Mouse (Mus musculus): ENCODE results near the gene Dcaf4. TPM values are rescaled to one million over a fixed set of nuclear protein-coding genes. Genes with fewer than 3 reads are reported as not detected.

The Dcaf4 gene
- polyA plus RNA-seq, 1 experiment from 2014 or later: 19.7 TPM

- no peak overlapping the region for H3K4me2 ChIP-seq (replicated peaks; ENCODE audit: low read depth)
- no peak overlapping the region for H3K4me3 ChIP-seq (ENCODE audit: low read depth, low read length)
- WGBS: 70% methylated on average over 7 of the region's 7 CpGs
- 0 out of 2 replicates have a peak, but pooled peaks cover 2% of the 10 kb centered on the region for H3K9me3 ChIP-seq (ENCODE audit: control insufficient read depth, low read length)
- H3K4me1 ChIP-seq (replicated peaks; ENCODE audit: control insufficient read depth, insufficient read depth): no peaks in the 10 kb centered on the region; the same call in 1 of the 2 replicates
- H3K27ac ChIP-seq (replicated peaks): no peak overlapping the region
- TF ChIP-seq EP300 (optimal IDR thresholded peaks at IDR 0.05): no peak
- TF ChIP-seq CTCF (IDR thresholded peaks at IDR 0.05; ENCODE audit: low read depth): no peak
- no peak overlapping the region for H3K9ac ChIP-seq (ENCODE audit: low read length)
- no peak for ATAC-seq (ENCODE audit: low FRiP score, low TSS enrichment)
- DNase-seq (ENCODE audit: low spot score): no peak
- H3K36me3 ChIP-seq (ENCODE audit: control insufficient read depth, insufficient read depth, low read length): no peaks in the 10 kb centered on the region
- H3K27me3 ChIP-seq (ENCODE audit: control insufficient read depth, insufficient read depth, low read length): no peaks in the 10 kb centered on the region
Observed at GRCm38 (mm10) chr12:83479818-83480401, 40.4 kb upstream of the Dcaf4 start.

- no peak overlapping the region for H3K9ac ChIP-seq (ENCODE audit: low read length)
- no peaks in the 10 kb centered on the region for H3K27me3 ChIP-seq (ENCODE audit: control insufficient read depth, insufficient read depth, low read length)
- 0 out of 2 replicates have a peak, but pooled peaks cover 2% of the 10 kb centered on the region for H3K9me3 ChIP-seq (ENCODE audit: control insufficient read depth, low read length)
- WGBS: 56% methylated on average over 4 of the region's 4 CpGs
- TF ChIP-seq EP300 (optimal IDR thresholded peaks at IDR 0.05) (no peak), CTCF (IDR thresholded peaks at IDR 0.05; ENCODE audit: low read depth) (no peak)
- DNase-seq (ENCODE audit: low spot score) (no peak), ATAC-seq (ENCODE audit: low FRiP score, low TSS enrichment) (no peak)
- H3K4me1 ChIP-seq (replicated peaks; ENCODE audit: control insufficient read depth, insufficient read depth): no peaks in the 10 kb centered on the region; the same call in none of the 2 replicates
- H3K36me3 ChIP-seq (ENCODE audit: control insufficient read depth, insufficient read depth, low read length): no peaks in the 10 kb centered on the region
- H3K4me2 ChIP-seq (replicated peaks; ENCODE audit: low read depth): no peak overlapping the region
- no peak overlapping the region for H3K27ac ChIP-seq (replicated peaks)
- no peak overlapping the region for H3K4me3 ChIP-seq (ENCODE audit: low read depth, low read length)
Observed at GRCm38 (mm10) chr12:83481439-83481838, 38.8 kb upstream of the Dcaf4 start.

- no peaks in the 10 kb centered on the region for H3K27me3 ChIP-seq (ENCODE audit: control insufficient read depth, insufficient read depth, low read length)
- no peak overlapping the region for H3K4me2 ChIP-seq (replicated peaks; ENCODE audit: low read depth)
- H3K9me3 ChIP-seq (ENCODE audit: control insufficient read depth, low read length): 0 out of 2 replicates have a peak, but pooled peaks cover 2% of the 10 kb centered on the region
- H3K4me1 ChIP-seq (replicated peaks; ENCODE audit: control insufficient read depth, insufficient read depth): no peaks in the 10 kb centered on the region; the same call in none of the 2 replicates
- H3K27ac ChIP-seq (replicated peaks): no peak overlapping the region
- WGBS: 42% methylated on average over 5 of the region's 5 CpGs
- H3K36me3 ChIP-seq (ENCODE audit: control insufficient read depth, insufficient read depth, low read length): no peaks in the 10 kb centered on the region
- no peak overlapping the region for H3K4me3 ChIP-seq (ENCODE audit: low read depth, low read length)
- no peak overlapping the region for H3K9ac ChIP-seq (ENCODE audit: low read length)
- ATAC-seq (ENCODE audit: low FRiP score, low TSS enrichment): no peak
- TF ChIP-seq EP300 (optimal IDR thresholded peaks at IDR 0.05) (no peak), CTCF (IDR thresholded peaks at IDR 0.05; ENCODE audit: low read depth) (peak; percentile 9; the same call in 1 of the 2 replicates)
- no peak for DNase-seq (ENCODE audit: low spot score)
Observed at GRCm38 (mm10) chr12:83483653-83484052, 36.6 kb upstream of the Dcaf4 start.

- DNase-seq (ENCODE audit: low spot score) (no peak), ATAC-seq (ENCODE audit: low FRiP score, low TSS enrichment) (no peak)
- 9% methylated on average over 24 of the region's 24 CpGs for WGBS
- Histone ChIP-seq H3K4me2 (replicated peaks; ENCODE audit: low read depth) (peak overlapping the region; percentile 100), H3K36me3 (ENCODE audit: control insufficient read depth, insufficient read depth, low read length) (no peaks in the 10 kb centered on the region), H3K9me3 (ENCODE audit: control insufficient read depth, low read length) (0 out of 2 replicates have a peak, but pooled peaks cover 2% of the 10 kb centered on the region), H3K4me1 (replicated peaks; ENCODE audit: control insufficient read depth, insufficient read depth) (no peaks in the 10 kb centered on the region; the same call in none of the 2 replicates), H3K4me3 (ENCODE audit: low read depth, low read length) (peak overlapping the region; percentile 60), H3K27me3 (ENCODE audit: control insufficient read depth, insufficient read depth, low read length) (no peaks in the 10 kb centered on the region), H3K9ac (ENCODE audit: low read length) (no peak overlapping the region), H3K27ac (replicated peaks) (no peak overlapping the region)
- TF ChIP-seq EP300 (optimal IDR thresholded peaks at IDR 0.05) (no peak), CTCF (IDR thresholded peaks at IDR 0.05; ENCODE audit: low read depth) (peak; percentile 19; the same call in 1 of the 2 replicates)
Observed at GRCm38 (mm10) chr12:83484855-83485745, 35.2 kb upstream of the Dcaf4 start.

- Histone ChIP-seq H3K27ac (replicated peaks) (no peak overlapping the region), H3K36me3 (ENCODE audit: control insufficient read depth, insufficient read depth, low read length) (no peaks in the 10 kb centered on the region), H3K27me3 (ENCODE audit: control insufficient read depth, insufficient read depth, low read length) (no peaks in the 10 kb centered on the region), H3K4me3 (ENCODE audit: low read depth, low read length) (peak overlapping the region; percentile 60), H3K9ac (ENCODE audit: low read length) (peak overlapping the region; percentile 57), H3K4me2 (replicated peaks; ENCODE audit: low read depth) (peak overlapping the region; percentile 100), H3K4me1 (replicated peaks; ENCODE audit: control insufficient read depth, insufficient read depth) (no peaks in the 10 kb centered on the region; the same call in none of the 2 replicates), H3K9me3 (ENCODE audit: control insufficient read depth, low read length) (0 out of 2 replicates have a peak, but pooled peaks cover 2% of the 10 kb centered on the region)
- TF ChIP-seq EP300 (optimal IDR thresholded peaks at IDR 0.05): no peak
- TF ChIP-seq CTCF (IDR thresholded peaks at IDR 0.05; ENCODE audit: low read depth): no peak
- ATAC-seq (ENCODE audit: low FRiP score, low TSS enrichment): no peak
- peak; percentile 36 for DNase-seq (ENCODE audit: low spot score)
- WGBS: under 1% methylated on average over 52 of the region's 53 CpGs
Observed at GRCm38 (mm10) chr12:83485911-83486670, 34.2 kb upstream of the Dcaf4 start.
